Mouse (Mus musculus) left cerebral cortex, adult 9 months (tissue): ENCODE results near the gene Eif5.
A peak's percentile ranks its signal among the peaks of the same experiment; 100 is the strongest.
"Not testable (repeated sequence)": the region's sequence is repeated elsewhere in the genome, so short reads cannot be mapped to it uniquely, and the experiment has no call there.

Experiments
- DNase-seq, 2 experiments: peaks; one replicate each; pipeline ENCODE4 v3.0.0; 2022; ENCODE audit warnings: low spot score in 2 of 2

Eif5 gene

DNA sequence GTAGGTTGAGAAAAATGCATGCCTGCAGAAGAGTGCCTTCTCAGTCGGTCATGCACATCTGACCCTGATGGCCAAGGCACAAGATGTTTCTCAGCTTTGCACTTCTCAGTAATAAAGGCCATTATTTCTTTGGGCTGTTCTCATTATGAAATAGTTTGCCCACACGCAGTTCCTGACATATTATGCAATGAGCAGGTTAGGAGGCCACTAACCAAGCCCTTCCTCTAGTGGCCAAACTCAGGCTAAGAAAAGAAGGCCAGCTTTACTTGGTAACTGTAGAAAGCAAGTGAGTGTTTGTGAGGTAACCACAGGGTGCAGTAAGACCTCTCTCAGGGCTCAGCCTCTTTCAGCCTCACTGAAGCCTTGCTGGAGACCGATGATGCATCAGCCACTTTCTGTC is 12.9 kb upstream of the Eif5 start:
- DNase-seq = no peak

DNA sequence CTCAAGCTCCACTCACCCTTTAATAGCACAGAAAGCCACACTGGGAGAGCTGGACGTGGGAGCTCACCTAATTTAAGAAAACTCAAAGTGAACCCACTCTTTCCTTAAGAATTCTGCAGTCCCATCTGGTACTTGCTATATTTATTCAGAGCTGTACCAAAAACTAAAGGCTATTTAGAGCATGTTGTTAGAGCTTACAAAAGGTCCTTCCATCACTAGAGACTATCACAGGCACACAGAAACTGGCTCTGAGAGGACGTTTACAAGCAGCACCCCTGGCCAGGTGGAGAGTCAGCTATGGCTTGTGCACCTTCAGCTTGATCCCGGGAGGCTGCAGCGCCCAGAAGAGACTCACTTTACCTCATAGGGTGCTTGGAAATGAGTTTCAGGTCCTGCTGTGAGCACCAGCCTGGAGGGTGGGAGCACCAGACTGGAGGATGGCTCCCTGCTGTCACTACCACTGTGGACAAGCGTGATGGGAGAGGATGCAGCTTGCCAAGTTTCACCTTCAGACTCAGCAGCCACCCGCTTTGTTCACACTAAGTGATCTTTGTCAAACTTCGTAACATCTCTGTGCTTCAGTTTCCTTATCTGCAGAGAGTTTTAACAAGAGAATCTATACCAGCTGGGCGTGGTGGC is 10.1 kb upstream of the Eif5 start:
- peak; percentile 64 to 73 for DNase-seq

DNA sequence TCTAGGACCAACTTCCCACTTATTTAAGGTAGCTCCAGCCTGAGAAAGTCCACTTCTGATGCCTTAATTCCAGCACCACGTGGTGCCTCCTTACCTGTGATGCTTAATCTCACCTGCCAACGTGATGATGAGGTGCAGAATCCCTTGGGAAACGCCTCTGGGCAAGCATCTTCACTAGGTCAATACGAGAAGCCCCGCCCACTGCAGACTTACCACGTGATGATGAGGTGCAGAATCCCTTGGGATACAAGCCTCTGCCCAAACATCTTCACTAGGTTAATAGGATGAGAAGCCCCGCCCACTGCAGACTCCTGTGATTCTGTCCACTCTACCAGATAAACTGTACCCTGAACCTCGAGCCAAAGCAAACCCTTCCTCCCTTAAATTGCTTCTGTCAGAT is 8.6 kb upstream of the Eif5 start:
- no peak for DNase-seq

DNA sequence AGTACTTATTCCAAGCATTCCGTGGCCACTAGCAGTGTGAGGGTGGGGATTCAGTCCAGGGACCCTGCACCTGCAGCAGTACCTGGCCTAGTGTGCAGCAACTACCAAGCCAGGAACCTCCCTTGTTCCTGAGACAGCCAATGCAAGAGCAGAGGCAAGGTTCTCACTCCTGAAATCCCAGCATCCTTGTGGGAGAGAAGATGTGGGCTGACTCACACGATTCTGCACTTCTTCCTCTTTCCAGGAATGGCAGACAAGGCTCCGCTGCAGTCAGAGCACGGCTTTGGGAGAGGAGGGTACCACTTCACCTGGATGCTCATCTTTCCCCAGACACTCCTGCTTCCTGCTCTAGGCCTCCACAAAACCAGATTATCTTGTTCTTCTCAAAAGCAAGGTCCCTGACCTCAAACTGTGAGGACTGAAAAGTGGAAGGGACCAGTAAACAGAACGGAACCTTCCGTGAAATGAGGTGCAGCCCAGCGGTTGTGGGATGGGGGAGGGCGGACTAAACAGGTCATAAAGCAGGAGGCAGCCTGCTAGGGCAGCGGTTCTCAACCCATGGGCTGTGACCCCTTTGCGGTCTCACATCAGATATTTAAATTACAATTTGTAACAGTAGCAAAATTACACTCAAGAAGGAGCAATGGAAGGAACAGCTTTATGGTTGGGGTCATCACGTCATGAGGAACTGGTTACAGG is 4.6 kb upstream of the Eif5 start:
- DNase-seq = peak in 1 of 2 experiments; percentile 54

DNA sequence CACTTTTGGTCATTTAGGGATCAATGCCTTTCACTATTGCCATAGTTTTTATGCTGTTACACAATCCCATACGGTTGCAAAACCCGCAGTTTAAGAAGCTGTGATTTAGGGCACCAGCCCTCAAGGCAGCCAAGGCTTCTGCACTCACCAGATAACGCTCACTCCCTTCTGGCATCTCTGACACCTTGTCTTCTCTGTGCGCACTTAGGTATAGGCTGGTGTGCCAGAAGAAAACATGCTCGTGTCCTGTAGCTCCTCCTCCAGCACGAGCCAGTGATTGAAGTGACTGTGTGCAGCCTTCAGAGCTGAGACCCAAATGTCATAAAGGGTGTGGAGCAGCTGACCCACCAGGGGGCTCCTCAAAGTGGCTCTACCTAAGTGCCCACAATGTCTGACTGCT is 2.5 kb upstream of the Eif5 start:
- no peak for DNase-seq

DNA sequence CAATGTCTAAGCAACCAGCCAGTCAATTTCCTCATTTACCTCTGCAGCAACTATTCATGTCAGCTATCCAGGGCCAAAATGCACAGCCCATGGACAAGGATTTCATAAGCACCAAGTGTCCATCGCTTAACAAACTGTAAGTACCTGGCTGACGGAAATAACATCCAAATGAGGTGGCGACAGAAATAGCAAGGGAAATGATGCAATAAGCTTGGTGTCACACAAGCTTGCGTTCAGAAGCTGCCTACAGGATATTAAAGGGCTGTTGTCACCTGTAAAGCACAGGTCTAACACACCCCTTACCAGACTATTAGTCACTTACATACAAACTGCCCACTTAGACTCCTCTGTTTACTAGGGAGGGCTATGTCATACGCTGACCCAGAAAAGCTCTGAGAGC is 2.1 kb upstream of the Eif5 start:
- DNase-seq = no peak

DNA sequence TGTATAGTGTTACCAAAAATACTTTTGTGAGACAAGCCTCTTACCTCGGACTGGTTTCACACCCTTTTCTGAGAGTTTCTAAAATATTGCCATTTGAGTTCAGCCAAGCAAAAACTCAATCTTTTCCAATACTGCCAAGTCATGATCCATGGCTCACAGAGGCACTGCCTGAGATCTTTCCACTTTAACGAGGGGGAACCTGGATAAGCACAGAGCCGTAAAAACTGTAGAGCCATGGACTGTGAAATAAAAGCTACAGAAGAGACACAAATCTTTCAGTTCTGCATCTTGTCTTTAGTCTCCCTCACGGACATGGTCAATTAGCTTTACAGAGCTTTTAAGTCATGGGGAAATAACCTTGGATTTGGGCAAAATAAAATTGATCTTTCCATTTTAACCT is 1.1 kb upstream of the Eif5 start:
- no peak for DNase-seq

DNA sequence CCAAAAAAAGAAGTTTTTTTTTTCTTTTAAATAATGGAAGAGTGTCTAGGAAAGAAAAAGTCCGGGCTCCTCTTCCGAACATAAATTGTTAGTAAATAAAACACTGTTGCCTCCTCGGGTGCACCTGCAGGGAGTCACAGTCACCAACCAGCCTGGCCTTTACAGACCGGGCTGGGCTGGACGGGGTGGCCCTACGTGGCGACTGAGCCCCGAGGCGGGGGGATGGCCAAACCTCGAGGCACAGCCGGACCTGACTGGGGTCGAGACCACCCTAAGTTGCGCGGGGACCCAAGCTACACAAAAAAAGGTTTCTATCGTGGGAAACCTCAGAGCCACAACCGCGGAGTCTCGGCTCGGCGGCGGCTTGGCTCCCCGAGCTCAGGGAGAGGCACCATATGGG is 475 bp upstream of the Eif5 start:
- peak in 1 of 2 experiments; percentile 30 for DNase-seq

DNA sequence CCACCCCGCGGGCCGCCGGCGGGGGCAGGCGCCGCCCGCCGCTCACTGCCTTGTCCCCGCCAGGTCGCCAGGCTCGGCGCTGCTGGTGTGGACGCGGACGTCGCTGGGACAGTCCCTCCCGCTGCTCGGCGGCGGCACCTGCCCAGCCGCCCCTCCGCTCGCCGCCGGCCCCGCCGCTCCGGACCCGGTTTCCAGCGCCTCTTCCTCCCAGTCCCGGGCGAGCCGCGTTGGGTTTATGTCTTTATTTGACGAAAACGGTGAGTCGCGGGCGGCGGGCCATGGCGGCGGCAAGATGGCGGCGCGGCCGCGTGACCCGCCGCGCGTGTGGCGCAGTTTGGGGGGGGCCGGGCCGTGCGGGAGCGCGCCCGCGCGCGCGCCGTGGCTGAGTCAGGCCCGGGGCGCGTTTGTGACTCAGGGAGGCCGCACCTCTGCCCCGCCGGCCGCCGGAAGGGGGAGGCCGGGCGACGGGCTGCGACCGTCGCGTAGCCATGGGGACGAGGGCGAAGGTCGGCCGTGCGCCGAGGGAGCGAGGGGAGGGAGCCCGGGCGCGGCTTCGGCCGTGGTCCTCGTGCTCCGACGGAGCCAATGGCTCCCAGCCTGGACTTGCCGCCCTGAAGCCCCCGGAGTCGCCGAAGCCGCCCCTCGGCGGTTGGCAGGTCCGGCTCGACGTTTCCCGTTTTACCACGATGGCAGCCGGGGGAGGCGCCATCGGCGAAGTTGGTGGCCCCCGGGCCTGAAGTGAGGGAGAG is 650 bp downstream of the Eif5 start:
- DNase-seq = peak; percentile 45 to 69

DNA sequence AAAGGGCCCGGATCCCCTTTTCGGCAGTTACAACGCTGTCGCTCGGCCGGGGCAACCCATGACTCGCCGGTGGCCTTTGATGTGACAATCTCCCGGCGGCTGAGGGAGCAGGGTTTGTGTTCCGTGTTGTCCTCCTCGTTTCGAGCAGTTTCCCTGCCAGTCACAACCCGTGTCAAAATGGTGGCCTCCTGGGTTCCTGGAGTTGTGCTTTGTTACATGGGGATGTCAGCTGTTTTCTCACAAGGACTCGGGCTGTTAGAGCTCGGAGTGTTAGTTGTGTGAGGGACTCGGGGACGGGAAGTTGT is 1.2 kb downstream of the Eif5 start:
- DNase-seq = no peak

DNA sequence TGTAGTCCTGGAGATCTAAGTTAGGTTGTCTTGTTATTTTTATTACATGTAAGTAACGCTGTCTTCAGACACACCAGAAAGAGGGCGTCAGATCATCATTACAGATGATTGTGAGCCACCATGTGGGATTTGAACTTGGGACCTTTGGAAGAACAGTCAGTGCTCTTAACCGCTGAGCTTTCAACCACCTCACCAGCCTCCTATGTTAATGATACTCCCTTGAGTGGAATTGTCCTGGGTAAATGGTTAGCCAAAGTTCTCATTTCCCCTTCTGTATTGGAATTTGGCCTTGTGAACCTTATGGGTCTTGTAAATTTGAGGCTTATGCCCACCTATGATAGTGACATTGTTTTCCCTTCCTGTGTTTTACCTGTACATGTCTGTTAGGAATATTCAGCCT is 9.3 kb downstream of the Eif5 start:
- no peak for DNase-seq

DNA sequence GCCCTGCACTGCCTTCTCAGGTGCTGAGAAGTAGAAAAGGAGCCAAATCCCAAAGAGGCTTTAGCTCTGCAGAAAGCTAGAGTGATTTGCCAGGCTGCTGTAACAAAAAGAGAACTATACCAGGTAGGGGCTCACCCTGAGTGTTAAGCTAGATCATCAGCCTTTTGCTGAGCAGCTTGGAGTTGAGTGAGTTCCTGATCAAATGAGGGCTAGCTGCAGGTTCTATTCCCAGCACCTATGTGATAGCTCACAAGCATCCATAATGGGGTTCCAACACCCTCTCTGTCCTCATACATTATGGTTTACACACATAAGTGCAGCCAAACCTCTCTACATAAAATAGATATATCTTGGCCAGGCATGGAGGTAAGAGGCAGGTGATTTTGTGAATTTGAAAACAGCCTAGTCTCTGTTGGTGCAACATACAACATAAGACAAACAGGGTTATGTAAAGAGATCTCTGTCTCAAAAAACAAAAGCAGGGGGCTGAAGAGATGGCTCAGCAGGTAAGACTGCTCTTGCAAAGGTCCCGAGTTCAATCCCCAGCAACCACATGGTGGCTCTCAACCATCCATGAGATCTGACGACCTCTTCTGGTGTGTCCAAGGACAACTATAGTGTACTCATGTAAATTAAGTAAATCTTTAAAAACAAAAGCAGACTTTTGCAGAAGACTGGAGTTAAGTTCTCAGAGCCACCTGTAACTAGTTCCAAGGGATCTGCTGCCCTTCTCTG is 10.9 kb downstream of the Eif5 start:
- no peak for DNase-seq

DNA sequence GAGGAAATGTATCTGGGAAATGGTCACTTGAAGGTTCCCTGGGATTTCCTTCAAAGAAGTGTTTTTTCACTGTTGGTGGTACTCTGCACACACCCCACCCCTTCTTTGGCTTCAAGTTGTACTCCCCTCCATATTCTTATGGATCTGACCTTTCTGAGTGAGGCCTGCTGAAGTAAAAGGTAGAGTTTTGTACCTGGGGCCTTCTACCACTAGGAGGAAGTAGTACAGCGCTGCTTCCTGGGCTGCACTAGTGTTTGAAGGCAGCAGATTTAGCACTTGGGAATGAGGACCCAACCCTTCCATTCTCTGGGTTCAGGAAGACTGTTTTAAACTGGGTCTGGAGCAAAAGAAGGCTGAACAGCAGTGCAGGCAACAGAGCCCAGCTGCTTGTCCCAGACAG is 12.9 kb downstream of the Eif5 start:
- DNase-seq = no peak

DNA sequence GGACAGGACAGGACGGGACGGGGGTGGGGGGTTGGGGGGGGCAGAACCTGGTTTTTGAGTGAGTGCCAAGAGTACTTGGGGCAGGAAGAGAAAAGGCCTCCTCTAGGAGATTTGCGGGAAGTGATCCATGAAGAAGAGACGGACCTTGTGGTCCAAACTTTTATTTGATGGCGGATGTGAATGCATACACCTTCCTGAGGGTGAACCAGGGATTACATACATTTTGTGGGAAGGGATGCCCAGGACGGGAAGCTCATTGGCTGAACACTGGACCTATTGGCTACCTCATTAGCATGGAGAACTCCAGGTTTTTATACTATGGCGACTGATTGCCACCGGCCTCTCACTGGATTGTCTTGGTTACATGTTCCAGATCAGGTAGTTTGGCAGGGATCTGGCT is 14.5 kb downstream of the Eif5 start:
- DNase-seq = no peak

DNA sequence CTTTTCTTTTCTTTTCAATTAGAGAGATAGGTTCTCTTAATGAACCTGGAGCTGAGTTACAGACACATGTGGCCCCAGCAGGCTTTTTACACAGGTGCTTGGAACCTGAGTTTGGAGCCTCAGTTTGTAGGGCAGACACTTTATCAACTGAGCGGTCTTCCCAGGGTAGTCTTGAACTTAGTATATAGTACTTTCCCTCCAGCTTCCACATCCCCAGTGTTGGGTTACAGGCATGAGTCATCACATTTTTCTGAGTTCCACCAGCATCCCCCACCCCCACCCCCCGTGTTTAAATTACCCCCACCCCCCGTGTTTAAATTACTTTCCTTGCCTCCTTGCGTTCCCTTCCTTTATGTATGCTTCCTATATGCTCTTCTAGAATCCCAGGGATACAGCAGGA is 17.5 kb downstream of the Eif5 start:
- no peak for DNase-seq

DNA sequence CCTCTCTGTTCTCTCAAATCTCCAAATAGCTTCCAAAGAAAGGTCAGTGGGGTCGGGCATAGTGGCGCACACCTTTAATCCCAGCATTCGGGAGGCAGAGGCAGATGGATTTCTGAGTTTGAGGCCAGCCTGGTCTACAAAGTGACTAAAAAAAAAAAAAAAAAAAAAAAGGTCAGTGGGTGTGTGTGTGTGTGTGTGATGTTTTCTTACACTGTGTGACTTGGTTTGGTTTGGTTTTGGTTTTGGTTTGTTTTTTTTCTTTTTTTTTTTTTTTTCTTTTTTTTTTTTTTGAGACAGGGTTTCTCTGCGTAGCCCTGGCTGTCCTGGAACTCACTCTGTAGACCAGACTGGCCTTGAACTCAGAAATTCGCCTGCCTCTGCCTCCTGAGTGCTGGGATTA is 18.1 kb downstream of the Eif5 start:
- not testable (repeated sequence) for DNase-seq

DNA sequence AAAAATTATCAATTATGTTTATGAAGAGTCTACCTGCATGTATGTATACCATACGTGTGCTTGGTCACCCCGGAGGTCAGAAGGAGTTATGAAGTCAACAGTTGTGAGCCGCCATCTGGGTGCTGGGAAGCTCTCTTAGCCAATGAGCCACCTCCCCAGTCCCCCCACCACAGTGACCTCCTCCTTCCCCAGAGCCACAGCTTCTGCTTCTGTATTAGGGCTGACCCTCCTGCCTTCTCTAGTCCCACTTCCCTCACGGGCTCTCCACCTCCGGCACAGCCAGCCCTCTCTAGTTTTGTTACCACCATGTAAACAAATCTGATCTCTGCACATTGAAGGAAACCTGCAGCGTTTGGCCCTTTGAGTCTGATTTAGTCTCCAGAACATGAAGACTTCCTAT is 19.7 kb downstream of the Eif5 start:
- DNase-seq = no peak

DNA sequence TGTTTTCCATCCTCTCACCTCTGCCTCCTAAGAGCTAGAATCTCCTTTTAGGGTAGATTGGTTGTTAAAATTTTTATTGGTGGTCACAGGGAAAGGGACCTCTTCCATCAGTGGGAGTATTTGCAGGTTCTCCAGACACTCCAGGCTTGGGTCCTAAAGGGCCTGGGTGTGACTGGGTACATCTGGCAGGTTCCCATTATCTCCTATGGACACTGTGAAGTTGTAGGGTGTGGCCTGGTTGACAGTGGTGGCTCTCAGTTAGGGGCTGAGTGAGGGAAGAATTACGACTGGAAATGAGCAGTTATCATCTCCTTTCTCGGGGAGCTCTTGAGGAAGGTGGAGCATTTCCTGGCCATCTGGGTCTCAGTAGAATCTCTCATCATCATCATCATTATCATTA is 20.8 kb downstream of the Eif5 start:
- no peak for DNase-seq

DNA sequence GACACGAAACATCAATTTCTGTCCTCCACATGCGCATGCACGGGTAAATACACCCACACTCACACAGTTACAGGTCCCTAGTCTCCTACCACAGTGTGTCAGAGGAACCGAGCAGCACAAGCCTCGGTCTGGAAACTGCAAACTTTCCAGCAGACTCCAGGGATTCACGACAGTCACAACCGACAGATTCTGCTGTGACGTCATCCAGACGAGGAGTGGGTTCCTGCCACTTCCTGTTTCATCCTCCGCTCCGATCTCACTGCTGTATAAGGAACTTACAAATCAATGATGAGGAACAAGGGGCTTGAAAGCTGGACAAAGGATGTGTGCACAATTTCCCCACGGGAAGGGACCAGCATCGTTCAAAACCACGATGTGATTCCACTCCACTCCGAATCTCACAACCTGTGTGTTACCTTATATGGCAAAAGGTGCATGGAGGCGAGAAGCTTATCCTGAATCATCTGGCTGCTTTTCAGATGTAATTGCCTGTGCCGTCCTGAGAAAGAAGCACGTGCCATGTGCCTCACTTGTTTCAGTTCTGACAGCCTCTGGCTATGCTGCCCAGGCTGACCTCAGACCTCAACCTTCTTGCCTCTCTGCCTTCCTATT is 21.9 kb downstream of the Eif5 start:
- peak in 1 of 2 experiments; percentile 71 for DNase-seq

DNA sequence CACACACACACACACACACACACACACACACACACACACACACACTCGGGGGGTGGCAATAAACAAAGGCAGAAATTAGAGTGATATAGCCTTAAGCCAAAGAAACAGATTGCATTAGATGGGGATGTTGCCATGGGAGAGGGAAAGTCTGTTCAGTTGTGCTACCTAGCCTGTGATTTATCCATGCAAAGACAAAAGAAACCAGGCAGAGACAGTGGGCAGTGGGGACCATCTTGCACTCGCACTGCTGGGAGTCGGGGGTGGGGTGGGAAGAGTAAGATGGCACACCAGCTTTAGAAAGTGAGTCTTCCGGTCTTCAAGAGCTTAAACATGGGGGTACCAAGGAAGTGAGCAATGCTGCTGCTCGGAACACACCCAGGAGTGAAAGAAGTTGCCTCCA is 22.5 kb downstream of the Eif5 start:
- DNase-seq = no peak

DNA sequence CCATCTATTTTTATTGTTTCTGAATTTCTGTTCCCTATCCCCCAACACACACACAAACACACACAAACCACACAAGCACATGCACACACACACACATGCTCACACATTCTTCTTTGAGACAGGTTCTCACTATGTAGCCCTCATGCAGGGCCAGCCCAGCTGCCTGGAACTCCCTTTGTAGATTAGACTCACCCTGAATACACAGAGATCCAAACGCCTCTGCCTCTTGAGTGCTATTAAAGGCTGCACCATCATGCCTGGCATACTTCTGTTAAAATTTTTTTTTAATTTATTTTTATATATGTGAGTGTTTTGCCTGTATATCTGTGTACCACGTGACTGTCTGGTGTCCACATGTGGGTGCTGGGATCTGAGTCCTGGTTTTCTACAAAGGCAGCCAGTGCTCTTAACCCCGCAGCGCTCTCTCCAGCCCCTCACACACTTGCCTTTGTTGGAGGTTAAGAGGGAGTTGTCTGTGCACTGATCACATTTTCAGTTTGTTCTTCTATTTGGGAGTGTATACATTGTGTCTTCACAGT is 24.5 kb downstream of the Eif5 start:
- DNase-seq = no peak

DNA sequence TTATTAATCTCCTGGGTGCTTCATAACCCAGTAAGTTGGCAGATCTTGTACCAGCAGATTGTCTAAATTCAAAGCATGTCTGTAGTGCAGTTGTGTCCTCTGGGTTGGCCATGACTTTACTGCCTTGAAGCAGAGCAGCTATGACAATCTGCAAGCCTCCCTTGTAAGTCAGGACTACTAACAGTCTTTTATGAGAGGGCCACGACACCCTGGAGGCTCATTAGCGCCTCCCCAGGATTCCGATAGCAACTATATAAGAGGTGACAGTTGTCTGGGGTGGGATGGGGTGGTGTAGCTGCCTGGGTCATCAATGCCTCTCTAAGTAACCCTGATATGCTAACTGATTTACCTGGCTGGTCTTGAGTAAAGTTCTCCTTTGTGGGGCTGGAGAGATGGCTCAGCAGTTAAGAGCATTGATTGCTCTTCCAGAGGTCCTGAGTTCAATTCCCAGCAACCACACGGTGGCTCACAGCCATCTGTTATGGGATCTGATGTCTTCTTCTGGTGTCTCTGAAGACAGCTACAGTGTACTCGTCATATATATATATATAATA is 25.3 kb downstream of the Eif5 start:
- no peak for DNase-seq
